Mouse (Mus musculus) G1E (cell line): Measurements from ENCODE around the gene Gm9844. TPM values are rescaled to one million over a fixed set of nuclear protein-coding genes. Genes with fewer than 3 reads are reported as not detected.
"Not testable (repeated sequence)": the region's sequence is repeated elsewhere in the genome, so short reads cannot be mapped to it uniquely, and the experiment has no call there.

Source experiments
- ATAC-seq: 2 replicates; pipeline ENCODE4 v1.8.0; 2016; ENCODE audit warnings: mild to moderate bottlenecking; ENCODE audit not compliant: insufficient number of reproducible peaks, poor library complexity, low FRiP score, severe bottlenecking; ENCODE audit errors: extremely low read depth
- DNase-seq: peaks from one replicate; pipeline ENCODE4 v3.0.0; 2012; ENCODE audit warnings: low spot score
- H3K27me3 ChIP-seq: 2 replicates; pipeline ENCODE4 v1.6.1; 2012; ENCODE audit warnings: mild to moderate bottlenecking, low read length, inconsistent platforms; ENCODE audit not compliant: insufficient read depth
- H3K36me3 ChIP-seq: replicated peaks from 2 replicates; pipeline ENCODE3; 2012; ENCODE audit warnings: mild to moderate bottlenecking, inconsistent platforms
- H3K4me1 ChIP-seq: 2 replicates; pipeline ENCODE4 v1.6.1; 2012; ENCODE audit warnings: low read depth, low read length, inconsistent platforms, mixed read lengths; ENCODE audit not compliant: insufficient read depth
- H3K4me3 ChIP-seq: 2 replicates; pipeline ENCODE4 v1.5.1; 2012; ENCODE audit warnings: low read depth, mild to moderate bottlenecking, inconsistent platforms, low read length, moderate library complexity, mixed read lengths
- H3K9me3 ChIP-seq: replicated peaks from 2 replicates; pipeline ENCODE4 v1.6.1; 2012; ENCODE audit warnings: inconsistent platforms
- CTCF ChIP-seq: IDR thresholded peaks from 2 replicates; pipeline ENCODE4 v1.5.1; 2012; ENCODE audit warnings: low read depth, low read length, inconsistent platforms, mixed read lengths
- GATA1 ChIP-seq: IDR thresholded peaks from 2 replicates; pipeline ENCODE4 v1.6.1; 2012; ENCODE audit warnings: borderline replicate concordance, low read length, inconsistent platforms, mixed read lengths
- GATA2 ChIP-seq: IDR thresholded peaks from 2 replicates; pipeline ENCODE4 v1.6.1; 2012; ENCODE audit warnings: low read depth, low read length, inconsistent platforms, borderline replicate concordance
- POLR2AphosphoS5 ChIP-seq: IDR thresholded peaks from 2 replicates; pipeline ENCODE4 v1.6.1; 2012; ENCODE audit warnings: low read depth, low read length, inconsistent platforms; ENCODE audit not compliant: insufficient replicate concordance
- TAL1 ChIP-seq: conservative IDR thresholded peaks from 2 replicates; pipeline ENCODE4 v1.6.1; 2012; ENCODE audit warnings: low read depth, low read length, inconsistent platforms, mixed read lengths
- polyA plus RNA-seq: library from polyadenylated mRNA; stranded (reverse); fragments of >175 nt; gene quantifications from 2 replicates; pipeline ENCODE4 v1.2.3, GENCODE M21; 2012
- total RNA-seq, 2 experiments: library from RNA; stranded (forward) in 1 of 2; stranded (reverse) in 1 of 2; fragments of 200-1000 nt in 1 of 2; fragments of >200 nt in 1 of 2; fragmentation: Nextera tagmentation in 1 of 2; gene quantifications; 2 replicates each; pipeline ENCODE4 v1.2.3; 2014 to 2017

The Gm9844 gene
- total and polyA plus RNA-seq, 3 experiments = 1.3 TPM; not detected in 2

- H3K9me3 ChIP-seq = no peaks in the 10 kb centered on the region
- no peak overlapping the region for H3K4me3 ChIP-seq
- no peaks in the 10 kb centered on the region for H3K36me3 ChIP-seq
- H3K4me1 ChIP-seq = peaks cover 16% of the 10 kb centered on the region
- ATAC-seq = no peak
- TF ChIP-seq GATA2 (no peak), CTCF (no peak), GATA1 (no peak), TAL1 (no peak), POLR2AphosphoS5 (no peak)
- H3K27me3 ChIP-seq = no peaks in the 10 kb centered on the region
- no peak for DNase-seq
These were observed 21.7 kb upstream of the Gm9844 start for GRCm38 (mm10) chr7:24840331-24840730.

GRCm38 (mm10) chr7:24841009-24841408 lies 21.0 kb upstream of the Gm9844 start:
- no peaks in the 10 kb centered on the region for H3K27me3 ChIP-seq
- no peak for ATAC-seq
- TF ChIP-seq GATA2 (no peak), POLR2AphosphoS5 (no peak), TAL1 (no peak), CTCF (no peak), GATA1 (no peak)
- DNase-seq = no peak
- no peaks in the 10 kb centered on the region for H3K36me3 ChIP-seq
- H3K4me1 ChIP-seq = peaks cover 21% of the 10 kb centered on the region
- H3K4me3 ChIP-seq = no peak overlapping the region
- H3K9me3 ChIP-seq = no peaks in the 10 kb centered on the region

- ATAC-seq (no peak), DNase-seq (no peak)
- TF ChIP-seq CTCF (no peak), POLR2AphosphoS5 (no peak), GATA2 (no peak), GATA1 (no peak), TAL1 (no peak)
- Histone ChIP-seq H3K36me3 (no peaks in the 10 kb centered on the region), H3K27me3 (no peaks in the 10 kb centered on the region), H3K4me3 (no peak overlapping the region), H3K9me3 (no peaks in the 10 kb centered on the region), H3K4me1 (peaks cover 40% of the 10 kb centered on the region)
These were observed 17.9 kb upstream of the Gm9844 start for GRCm38 (mm10) chr7:24844144-24844543.

- H3K27me3 ChIP-seq = no peaks in the 10 kb centered on the region
- DNase-seq (no peak), ATAC-seq (no peak)
- H3K4me1 ChIP-seq = peaks cover 46% of the 10 kb centered on the region
- TF ChIP-seq TAL1 (no peak), CTCF (no peak), GATA2 (no peak), GATA1 (no peak), POLR2AphosphoS5 (no peak)
- no peak overlapping the region for H3K4me3 ChIP-seq
- no peaks in the 10 kb centered on the region for H3K36me3 ChIP-seq
- H3K9me3 ChIP-seq = no peaks in the 10 kb centered on the region
These were observed 16.8 kb upstream of the Gm9844 start for GRCm38 (mm10) chr7:24845181-24845580.

- H3K9me3 ChIP-seq = no peaks in the 10 kb centered on the region
- H3K36me3 ChIP-seq = no peaks in the 10 kb centered on the region
- H3K27me3 ChIP-seq = no peaks in the 10 kb centered on the region
- peak; percentile 76 for ATAC-seq
- DNase-seq = peak; percentile 66
- no peak overlapping the region for H3K4me3 ChIP-seq
- TF ChIP-seq TAL1 (no peak), POLR2AphosphoS5 (no peak), CTCF (no peak), GATA2 (no peak), GATA1 (no peak)
- H3K4me1 ChIP-seq = peaks cover 50% of the 10 kb centered on the region
These were observed 16.3 kb upstream of the Gm9844 start for GRCm38 (mm10) chr7:24845713-24846112.

- H3K9me3 ChIP-seq, ATAC-seq, H3K36me3 ChIP-seq, H3K4me3 ChIP-seq, DNase-seq, H3K27me3 ChIP-seq: not testable (repeated sequence)
- peaks cover 56% of the 10 kb centered on the region for H3K4me1 ChIP-seq
These were observed 15.4 kb upstream of the Gm9844 start for GRCm38 (mm10) chr7:24846576-24846975.

GRCm38 (mm10) chr7:24850162-24850561 lies 11.9 kb upstream of the Gm9844 start:
- DNase-seq (peak; percentile 33), ATAC-seq (peak; percentile 30; the same call in 1 of the 2 replicates)
- Histone ChIP-seq H3K4me3 (peak overlapping the region; percentile 61; the same call in 1 of the 2 replicates), H3K9me3 (0 out of 2 replicates have a peak, but pooled peaks cover 2% of the 10 kb centered on the region), H3K27me3 (no peaks in the 10 kb centered on the region), H3K36me3 (no peaks in the 10 kb centered on the region), H3K4me1 (peaks cover 82% of the 10 kb centered on the region)
- no peak for TF ChIP-seq GATA1
- no peak for TF ChIP-seq POLR2AphosphoS5
- no peak for TF ChIP-seq TAL1
- TF ChIP-seq GATA2 = no peak
- no peak for TF ChIP-seq CTCF
